Mouse (Mus musculus): ENCODE measurements around the gene Scml4.
A peak's percentile ranks its signal among the peaks of the same experiment; 100 is the strongest.

The Scml4 gene

DNA sequence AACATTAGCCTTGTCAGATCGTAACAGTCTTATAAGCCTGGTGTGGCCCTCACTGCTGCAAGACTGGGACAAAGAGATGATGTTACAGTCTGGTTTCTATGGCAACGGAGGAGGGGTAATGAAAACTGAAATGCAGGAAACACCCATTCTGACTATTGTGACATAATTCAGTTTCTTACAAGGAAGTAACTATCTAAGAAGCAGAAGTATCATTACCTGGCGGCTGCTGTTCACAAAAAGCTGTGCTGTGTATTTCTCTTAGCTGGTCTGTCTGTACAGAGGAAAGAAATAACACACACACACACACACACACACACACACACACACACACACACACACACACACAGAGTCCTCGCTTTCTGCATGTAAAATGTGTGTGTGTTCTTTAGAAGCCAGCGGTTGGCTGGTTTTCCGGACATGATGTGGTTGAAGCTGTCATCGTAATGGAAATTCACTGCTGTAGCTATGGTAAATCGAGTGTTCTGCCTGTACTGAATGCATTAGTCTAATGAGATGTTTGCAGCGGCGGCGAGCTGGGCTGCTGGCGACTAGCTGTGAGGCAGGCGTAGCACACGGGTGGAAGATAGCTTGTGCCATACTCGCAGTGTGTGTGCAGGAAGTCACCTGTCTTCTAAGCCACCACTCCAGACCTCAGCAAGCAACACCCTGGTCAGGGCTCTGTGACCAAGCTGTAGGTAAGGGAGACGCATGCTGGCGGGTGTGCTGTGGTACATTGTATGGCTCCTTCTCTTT is at the start of gene Scml4:
Gene Scml4, plus strand, starts transcription at position 212 of the 753 bp plus-strand sequence.
- peak; percentile 80 for DNase-seq (ENCODE audit: low spot score)

DNA sequence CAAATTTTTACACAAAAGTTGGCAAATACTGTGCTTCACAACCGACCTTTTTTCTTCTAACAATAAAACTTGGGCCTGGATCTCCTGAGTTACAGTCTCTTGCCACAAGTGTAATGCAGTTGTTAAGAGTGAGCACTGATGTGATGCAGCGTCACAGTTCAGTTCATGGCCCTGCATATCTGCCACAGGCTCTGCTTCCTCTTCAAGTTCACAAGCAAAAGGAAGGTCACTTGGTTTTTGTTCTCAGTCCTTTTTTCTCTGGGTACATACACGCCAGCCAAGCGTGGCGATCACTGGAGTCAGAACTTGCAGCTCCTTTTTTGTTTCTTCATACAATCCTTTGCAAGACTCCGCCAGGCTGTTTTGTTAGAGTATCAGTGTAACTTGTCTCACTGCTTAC is 34.2 kb upstream of the Scml4 start:
- peak; percentile 14 for DNase-seq (ENCODE audit: low spot score)

DNA sequence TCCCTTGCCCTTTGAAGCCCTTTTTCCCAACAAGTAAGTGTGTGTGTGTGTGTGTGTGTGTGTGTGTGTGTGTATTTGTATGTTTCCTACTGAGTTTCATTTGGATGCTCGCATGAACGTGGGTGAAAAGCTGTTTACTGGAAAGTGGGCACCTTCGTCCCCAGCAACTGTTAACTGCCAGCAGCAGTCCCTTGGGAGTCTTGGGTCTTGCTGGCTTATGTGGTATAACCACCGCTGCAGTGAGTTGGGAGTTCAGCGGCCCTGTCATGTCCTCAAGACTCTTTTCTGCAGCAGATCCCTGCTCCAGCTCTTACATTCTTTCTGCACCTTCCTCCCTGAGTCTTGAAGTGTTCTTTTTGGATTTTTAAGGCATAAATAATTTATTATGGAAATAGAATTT is 33.0 kb upstream of the Scml4 start:
- no peak for DNase-seq (ENCODE audit: low spot score)

DNA sequence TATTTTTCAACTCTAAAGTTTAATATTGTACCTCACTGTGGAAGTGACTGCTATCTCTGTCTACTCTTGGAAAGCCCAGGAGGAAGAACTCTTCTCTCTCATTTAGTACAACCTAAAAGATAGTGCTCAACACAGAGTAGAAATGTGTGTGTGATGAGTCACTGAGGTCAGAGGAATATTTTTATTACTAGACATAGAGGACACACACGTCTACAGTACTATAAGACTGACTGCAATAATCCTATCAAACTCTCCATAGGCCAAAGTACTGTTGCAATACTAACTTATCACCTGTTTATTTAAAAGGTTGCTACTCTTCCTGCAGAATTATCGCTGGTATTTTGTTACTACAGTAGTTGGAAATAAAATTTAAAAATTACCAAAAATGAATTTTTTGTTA is 30.2 kb upstream of the Scml4 start:
- no peak for DNase-seq (ENCODE audit: low spot score)

DNA sequence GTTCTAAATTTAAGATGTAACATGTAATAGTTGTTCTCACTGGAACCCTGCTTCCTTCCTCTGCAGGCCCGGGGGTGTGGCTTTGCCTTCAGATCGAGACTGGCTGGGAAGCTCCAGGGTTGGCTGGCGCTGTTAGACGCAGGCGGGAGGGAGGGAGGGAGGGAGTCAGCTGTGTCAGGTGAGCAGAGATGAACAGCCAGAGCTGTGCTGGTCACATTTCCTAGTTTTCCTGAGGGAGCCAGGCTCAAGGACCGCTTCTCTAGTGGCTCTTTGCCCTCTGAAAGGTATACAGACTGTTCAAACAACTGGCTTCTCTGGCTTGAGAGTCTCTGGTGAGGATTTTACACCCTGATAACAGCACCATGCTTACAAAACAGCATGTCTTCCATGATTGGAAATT is 29.8 kb upstream of the Scml4 start:
- peak; percentile 83 for DNase-seq (ENCODE audit: low spot score)

DNA sequence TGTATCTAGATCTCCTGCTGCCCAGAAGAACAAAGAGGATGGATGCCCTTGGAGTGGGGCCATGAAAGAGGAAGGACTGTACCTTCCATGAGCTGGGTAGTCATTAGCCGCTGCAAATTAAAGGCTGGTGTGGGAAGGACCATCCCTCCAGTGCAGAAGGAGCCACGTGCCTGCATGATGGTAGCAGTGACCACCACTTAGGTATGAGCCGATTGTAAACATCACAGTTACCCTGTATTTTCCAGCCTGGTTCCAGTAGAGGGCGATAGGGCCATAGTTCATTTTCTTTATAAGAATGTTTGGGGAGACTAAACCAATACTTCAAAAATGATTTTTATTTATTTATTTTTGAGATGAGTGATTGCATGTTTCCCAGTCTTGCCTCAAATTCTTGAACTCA is 27.5 kb upstream of the Scml4 start:
- no peak for DNase-seq (ENCODE audit: low spot score)

DNA sequence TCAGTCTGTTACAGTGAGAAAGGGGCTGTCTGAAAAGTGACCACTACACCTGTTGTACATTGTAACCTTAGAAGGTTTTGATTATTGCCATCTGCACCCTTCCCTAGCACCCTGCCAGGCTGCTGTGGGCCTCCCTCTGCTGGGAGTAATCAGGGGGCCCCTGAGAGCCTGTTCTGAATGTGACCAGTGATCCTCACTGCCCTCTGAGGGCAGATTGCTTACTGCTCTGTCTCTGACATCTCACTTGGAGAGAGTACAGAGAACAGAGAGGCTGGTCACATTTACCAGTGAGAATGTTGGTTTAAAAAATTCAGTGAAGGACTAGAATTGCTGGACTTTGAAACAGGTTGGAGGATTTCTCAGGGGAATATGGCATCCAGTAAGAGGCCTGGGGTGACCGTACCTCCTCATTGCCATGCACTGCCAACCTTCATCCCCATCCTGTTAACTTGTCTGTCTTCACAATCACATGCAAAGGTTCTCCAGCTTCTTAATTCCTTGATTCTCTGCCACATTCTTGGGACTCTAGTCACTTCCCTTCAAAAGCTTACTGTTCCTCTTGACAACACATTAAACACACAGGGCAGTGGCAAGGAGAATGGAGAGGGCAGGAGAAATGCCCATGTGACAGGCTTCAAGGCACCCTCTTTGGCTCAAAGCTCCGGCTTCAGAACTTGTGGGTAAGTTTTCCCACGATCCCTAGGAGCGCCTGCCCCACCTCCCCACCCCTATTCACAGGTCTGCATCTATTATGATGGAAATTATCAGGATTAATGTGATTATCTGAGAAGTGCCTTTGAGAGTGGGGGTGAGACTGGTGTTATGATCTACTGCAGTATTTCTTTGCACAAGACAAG is 26.1 kb upstream of the Scml4 start:
- peak; percentile 77 for DNase-seq (ENCODE audit: low spot score)

DNA sequence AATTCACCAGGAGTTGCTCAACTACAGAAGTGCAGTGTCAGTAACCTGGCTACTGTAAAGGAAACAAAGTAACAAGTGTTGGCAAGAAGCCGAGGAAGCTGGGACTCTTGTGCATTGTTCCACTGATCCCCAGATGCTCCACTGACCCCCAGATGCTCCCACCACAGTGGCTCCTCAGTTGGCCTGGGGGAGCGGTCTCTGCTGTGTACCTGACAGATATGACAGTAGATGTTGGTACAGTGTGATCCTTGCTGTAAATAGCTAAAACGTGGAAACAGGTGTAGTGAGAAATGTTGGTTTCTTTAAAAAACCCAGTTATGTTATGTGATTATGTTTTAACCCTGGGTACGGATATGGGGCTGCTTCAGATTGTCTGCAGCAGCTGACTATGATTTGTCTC is 22.1 kb upstream of the Scml4 start:
- no peak for DNase-seq (ENCODE audit: low spot score)

DNA sequence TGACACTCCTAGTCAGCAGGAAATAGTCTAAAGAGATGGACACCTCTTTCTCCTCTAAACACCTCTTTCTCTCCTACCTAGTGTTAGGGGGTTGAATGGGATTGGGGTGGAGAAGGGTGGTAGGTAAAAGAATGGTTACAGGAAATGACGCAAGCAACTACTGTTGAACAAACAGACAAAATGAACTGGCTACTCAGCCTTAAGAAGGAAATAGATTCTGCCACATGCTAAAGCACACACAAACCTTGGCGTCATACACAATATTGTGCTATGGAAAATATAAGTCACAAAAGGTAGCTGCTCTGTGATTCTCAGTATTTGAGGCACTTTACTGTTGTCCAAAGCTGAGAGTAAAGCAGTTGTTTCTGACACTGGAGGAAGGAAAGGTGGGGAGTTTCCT is 21.4 kb upstream of the Scml4 start:
- DNase-seq (ENCODE audit: low spot score), result no peak

DNA sequence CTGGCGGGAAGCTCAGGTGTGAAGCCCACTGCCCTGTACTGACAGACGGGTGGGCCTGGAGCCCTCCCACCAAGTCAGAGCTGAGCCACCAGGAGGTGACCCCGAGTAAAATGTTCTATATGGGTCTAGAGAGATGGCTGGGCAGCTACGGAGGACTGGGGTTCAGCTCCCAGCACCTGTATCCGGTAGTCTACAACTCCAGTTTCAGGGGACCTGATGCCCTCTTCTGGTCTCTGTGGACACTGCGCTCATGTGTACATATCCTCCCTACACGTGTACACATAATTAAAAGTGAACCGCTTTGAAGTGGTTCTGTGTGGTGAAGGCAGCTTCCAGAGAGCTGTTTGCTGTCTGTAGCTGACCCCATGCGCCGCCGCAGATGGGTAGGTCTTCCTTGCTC is 20.1 kb upstream of the Scml4 start:
- no peak for DNase-seq (ENCODE audit: low spot score)

DNA sequence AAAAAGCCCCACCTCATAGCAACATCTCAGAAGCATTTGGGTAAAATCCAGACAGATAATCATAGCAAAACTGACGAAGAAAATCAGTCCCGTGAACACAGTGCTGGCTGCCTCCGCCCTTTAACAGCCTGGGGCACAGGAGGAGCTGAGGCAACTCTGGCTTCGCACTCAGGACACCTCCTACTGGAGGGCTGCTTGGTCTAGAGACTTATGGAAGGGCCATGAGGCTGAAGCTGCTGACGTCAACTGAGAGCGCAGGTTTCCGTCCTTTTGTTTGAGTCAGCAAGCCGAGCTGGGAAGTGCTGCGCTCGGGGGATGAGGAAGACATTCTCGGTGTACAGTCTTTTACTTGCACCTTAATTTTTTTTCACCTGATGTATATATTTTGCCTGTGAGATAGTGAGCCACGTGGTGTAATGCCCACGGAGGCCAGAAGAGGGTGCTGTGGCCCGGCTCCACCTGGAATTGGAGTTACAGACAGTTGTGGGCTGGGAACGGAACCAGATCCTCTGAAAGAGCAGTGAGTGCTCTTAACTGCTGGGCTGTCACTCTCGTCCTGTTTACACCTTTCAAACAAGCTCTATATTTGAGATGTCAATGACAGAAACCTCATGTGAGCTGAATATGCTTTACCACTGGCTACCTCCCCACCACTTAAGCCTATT is 18.5 kb upstream of the Scml4 start:
- no peak for DNase-seq (ENCODE audit: low spot score)

DNA sequence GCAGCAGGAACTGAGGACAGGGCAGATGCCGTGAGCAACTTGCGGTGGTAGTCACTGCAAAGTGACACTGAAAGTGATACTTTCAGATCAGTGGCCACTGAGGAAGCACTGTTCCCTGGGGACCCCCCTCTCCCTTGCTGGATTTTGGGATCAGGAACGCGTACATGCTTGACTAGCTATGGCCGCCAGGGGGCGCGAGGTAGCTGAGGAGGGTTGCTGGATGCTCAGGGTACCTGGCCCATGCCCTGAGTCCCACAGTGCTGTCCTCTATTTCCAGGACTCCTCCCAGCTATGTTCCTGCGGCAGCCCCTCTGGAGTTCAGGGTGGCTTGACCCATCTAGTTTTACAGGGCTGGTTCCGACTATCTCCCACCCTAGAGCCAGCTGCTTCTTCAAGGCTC is 17.8 kb upstream of the Scml4 start:
- DNase-seq (ENCODE audit: low spot score), result peak; percentile 76

DNA sequence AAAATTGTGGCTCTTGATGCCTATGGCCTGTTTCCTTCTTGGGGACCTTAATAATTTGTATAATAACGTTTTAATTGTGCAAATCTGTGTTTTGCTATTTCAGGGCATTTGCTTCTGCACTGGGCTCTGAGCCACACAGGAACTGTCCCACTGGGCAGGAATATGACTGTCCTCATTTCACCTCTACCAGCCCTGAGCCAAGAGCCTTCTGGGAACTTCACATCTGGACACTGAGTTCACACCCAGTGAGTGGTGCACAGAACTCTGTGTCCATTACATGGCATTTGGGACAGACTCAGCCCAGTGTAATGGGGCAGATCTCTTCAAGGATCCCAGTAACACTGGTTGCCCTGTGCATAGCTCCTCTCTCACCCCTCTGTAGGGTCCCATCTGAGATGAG is 16.8 kb upstream of the Scml4 start:
- peak; percentile 53 for DNase-seq (ENCODE audit: low spot score)

DNA sequence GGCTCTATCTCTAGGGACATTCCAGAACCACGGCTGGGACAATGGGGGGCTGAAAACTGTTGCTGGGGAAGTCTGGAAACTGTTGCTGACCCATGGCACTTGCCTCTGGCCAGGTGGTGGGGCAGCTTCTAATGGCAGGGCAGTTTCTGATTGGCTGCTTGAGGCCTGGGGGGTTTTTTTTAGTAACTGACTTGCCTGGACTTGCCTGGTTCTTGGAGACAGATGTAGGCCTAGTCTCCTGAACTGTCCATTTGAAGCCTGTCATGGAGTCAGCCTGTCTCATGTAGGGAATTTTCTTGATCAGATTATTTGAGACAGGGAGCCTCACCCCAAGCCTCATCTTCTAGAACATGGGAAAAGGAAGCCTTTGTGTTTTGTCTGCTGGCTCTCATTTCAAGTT is 14.7 kb upstream of the Scml4 start:
- no peak for DNase-seq (ENCODE audit: low spot score)

DNA sequence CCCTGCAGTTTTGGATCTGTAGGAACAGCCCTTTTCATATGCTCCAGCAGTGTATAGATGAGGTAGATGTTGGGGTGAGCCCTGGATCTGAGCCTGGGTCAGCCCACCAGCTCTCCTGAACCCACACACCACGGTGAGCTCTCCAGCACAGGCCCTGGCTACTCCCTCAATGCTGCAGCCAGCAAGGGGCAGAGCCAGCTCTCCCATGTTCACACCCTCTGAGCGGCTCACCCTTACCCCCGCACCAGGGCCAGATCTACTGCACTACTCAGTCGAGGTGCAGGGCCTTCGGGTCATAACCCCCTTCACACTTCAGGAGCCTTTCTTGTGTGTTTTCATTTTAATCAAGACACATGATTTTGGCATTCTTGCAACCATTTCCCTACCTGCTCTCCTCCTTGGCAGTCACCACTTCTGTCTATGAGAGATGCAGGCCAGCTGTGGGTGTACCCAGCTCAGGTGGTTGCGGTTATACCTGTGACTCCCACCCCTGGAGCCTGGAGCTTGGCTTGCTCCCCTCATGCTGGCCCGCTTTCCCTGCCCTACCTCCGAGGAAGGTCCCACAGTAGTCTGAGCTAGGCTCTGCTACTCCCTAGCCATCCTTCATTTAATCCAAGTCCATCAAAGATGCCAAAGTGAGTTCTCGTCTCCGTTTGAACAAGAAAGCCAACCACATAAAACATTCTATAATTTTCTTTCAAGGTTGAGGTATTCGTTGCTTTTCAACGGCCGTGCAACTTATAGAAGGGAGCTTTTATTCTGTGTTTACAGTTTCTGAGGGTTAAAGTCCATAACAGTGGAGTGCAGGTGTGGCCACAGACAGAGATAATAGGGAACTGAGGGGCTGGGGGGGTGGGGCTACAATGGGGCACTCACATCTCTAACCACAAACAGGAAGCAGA is 11.7 kb upstream of the Scml4 start:
- no peak for DNase-seq (ENCODE audit: low spot score)

DNA sequence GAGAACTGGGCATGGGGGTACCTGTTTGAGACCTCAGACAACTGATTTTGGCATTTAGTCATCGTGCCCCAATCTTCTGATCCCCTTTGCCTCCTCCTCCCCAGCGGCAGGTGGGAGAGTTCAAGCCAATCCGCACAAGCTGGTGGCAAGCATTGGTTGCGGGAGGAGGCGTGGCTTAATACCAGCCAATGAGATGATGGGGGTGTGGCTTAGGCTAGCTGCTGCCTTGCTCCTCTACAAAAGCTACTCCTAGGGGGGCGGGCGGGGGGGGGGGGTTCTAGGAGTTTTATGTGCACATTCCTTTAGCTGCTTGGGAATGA is 11.1 kb upstream of the Scml4 start:
- no peak for DNase-seq (ENCODE audit: low spot score)

DNA sequence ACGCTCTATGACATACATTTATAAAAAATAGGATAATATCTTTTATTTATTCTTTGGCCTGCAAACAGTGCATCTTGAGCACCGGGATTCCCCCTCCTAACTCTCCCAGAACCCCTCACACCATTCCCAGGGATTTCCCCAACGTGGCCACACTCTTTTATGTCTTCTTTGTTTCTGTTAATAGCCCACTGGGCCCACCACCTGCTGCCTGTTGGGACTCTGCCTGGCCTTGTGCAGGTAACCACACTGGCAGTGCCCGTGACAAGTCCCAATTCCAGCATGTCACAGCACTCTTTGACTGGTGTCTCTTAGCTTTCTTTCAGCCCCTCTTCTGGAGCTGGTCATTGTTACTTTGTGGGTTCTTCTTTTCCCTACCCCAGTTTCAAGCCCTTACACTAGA is 5.3 kb upstream of the Scml4 start:
- DNase-seq (ENCODE audit: low spot score), result no peak

DNA sequence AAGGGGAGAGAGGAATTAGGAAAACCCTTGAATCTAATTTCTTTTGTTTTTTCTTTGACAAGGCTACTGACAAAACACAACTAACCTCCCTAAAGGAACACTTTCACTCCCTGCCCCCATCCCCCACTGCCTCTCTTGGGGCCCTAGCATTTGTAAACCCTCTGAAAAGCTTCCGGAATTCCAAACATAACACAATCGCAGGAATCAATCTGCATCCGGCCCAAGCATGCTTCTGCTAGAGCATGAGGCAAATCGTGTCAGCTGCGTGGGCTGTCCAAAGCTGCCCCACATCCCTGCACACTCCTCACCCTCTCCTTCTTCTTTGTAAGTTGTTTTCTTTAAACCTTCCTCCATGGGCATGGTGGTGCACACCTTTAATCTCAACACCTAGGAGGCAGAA is 4.9 kb upstream of the Scml4 start:
- peak; percentile 62 for DNase-seq (ENCODE audit: low spot score)

DNA sequence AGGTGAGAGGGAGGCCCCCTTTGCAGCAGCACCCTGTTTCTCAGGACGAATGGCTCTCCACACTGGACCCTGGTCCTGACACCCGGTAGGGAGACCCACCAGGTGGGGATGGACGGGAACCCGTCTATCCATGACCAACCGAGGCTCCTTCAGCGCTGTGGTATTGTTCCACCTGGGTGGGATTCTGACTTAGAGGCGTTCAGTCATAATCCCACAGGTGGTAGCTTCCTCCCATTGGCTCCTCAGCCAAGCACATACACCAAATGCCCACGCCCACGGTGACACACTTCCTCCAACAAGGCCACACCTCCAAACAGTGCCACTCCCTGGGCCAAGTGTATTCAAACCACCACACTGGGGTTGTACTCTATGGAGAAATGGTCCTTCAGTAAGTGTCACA is 3.6 kb upstream of the Scml4 start:
- no peak for DNase-seq (ENCODE audit: low spot score)

DNA sequence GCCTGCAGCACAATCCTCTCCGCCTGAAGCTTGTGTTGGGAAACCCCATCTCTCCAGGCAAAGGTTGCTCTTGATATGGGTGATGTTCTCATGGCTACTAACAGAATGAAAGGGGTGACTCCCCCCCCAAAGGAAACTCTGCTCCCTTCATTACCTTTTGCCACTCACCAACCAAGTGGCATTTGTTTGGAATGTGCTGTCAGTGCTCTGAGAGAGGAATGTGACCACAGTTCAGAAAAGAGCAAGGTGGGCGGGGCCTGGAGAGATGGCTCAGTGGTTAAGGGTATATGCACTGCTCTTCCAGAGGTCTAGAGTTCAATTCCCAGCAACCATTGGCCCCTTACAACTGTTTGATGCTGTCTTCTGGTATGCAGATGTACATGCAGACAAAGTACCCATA is 3.1 kb upstream of the Scml4 start:
- DNase-seq (ENCODE audit: low spot score), result no peak

DNA sequence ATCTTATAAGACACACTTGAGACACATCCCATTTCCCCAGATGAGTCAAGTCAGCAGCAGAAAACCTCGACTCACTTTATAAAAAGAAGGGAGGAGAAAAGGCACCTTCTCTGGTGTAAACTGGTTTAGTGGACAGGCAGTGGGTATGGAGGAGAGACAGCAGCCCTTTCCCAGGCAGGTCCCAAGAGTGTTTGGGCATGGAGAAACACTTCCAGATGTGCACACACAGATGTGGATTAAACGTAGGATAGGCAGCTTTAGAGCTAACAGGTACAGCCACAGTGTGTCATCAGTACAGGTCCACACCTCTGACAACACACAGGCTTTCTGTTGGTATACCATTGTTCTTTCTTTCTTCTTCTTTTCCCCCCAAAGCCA is 400 bp upstream of the Scml4 start:
- no peak for DNase-seq (ENCODE audit: low spot score)

DNA sequence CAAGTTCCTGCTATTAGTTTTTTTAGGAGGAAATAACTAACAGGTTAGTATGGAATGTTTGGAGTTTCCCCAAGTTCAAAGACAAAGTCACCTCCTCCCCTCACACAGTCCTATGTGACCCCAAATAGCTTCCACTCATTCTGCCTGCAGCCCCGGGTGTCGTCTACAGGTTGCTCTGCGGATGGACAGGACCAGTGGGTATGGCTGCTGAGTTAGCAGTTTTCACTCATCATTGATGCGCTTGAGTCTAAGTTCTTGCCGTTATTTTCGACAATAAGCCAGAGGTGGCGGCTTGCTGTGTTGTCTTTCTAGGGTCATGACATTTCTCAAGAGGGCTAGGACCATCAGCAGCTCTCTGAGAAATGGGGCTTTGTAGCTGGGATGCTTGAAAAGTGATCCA is 1.3 kb downstream of the Scml4 start:
- DNase-seq (ENCODE audit: low spot score), result no peak
